Mouse (Mus musculus) heart, postnatal 36 days (tissue): ENCODE results near the gene Abhd6. TPM values are rescaled to one million over a fixed set of nuclear protein-coding genes. Genes with fewer than 3 reads are reported as not detected.

Source experiments
- DNase-seq, 2 experiments: peaks; one replicate each; pipeline ENCODE4 v3.0.0; 2021 to 2022
- intact Hi-C: fragments of 180-260 bp; cut with DNase I; formaldehyde crosslinking; loops from one replicate; pipeline ENCODE4 v1.15.1; 2025
- total RNA-seq, 2 experiments: library from RNA; stranded (reverse); gene quantifications; 2 replicates each; pipeline ENCODE4 v1.2.3; 2021

Gene Abhd6
- total RNA-seq, 2 experiments from 2014 or later = 10.4 to 10.7 TPM

DNA sequence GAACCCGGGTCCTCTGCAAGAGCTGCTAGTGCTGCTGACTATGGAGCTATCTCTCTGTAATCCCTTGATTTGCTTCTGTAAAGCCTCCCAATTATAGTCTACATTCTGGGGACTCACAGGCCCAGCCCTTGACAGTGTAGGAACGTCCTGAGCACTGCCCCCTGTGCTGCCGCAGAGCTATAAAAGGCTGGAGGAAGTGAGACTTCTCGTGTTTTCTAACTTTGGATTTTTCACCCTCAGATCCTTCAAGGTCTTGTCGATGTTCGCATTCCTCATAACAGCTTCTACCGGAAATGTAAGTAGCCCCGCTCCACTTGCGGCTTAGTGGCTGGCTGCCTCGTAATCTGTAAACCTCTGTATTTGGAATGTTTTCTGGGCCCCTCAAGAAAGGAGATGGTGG lies 46.6 kb downstream of the Abhd6 start:
- no peak for DNase-seq
- intact Hi-C loops = no loop called here

DNA sequence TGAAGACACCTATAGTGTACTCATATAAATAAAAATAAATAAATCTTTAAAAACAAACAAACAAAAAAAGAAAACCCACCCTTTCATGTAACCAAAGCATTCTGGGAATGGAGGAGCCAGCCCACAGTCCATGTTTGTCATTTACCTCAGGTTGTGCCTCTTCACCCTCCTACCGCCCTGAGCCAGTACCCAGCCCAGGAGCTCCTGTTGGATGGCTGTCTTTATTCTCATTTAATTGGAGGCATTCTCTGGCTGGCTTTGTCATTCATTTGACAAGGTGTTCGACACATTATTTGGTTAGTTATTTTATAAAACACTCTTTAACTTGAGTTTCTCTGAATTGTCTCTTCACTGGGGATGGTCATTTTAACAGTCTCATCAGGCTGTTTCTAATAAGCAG lies 49.2 kb downstream of the Abhd6 start:
- DNase-seq = no peak
- intact Hi-C loops = no loop called here

DNA sequence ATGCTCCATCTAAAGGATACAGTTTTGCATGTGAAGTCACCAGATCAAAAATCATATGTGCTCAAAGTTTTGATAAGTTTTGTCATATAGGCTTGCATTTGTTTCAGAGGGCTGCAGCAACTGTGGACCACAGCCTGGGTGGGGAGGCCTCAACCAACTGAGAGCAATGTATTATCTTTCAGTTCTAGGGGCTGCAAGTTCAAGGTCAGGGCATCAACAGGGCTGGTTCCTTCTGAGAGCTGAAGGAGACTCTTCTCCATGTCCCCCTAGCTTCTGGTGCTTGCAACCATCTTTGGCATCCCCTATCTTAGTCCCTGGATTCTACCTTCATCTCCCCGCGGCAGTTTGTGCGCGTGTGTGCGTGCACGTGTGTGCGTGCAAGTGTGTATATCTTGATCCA lies 50.0 kb downstream of the Abhd6 start:
- intact Hi-C loops = no loop called here
- no peak for DNase-seq

DNA sequence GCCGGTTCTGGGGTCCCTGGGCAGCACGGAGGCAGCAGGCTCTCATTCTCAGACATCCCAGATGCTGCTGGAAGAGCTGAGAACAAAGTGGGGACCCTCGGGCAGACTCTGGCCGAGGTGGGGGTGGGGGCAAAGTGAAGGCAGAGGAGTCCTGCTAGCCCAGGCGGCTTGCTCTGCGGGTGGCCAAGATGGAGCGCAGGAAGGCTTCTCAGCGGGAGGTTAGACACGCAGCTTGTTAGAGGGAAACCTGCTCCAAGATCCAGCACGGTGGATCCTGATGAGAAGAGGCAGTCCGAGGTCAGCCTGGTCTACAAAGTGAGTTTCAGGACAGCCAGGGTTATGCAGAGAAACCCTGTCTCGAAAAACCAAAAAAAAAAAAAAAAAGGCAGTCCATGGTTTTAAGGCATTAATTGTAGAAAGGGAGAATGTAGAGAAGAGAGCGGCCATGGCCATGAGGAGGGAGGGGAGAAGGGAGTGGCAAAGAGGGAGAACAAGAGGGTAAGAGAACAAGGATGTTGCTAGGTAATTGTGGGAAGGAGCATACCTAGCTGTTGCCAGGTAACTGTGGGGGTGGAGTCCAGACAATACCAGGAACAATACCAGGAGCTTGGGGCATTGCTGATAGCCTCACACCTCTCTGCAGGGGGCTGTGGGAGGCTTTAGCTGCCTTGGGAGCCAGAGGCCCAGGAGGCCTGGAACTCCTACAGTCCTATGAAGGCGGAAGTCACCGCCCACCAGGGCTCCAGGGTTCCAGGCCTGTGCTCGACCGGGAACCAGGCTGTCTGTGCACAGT lies 51.8 kb downstream of the Abhd6 start:
- intact Hi-C loops = no loop called here
- DNase-seq = no peak

DNA sequence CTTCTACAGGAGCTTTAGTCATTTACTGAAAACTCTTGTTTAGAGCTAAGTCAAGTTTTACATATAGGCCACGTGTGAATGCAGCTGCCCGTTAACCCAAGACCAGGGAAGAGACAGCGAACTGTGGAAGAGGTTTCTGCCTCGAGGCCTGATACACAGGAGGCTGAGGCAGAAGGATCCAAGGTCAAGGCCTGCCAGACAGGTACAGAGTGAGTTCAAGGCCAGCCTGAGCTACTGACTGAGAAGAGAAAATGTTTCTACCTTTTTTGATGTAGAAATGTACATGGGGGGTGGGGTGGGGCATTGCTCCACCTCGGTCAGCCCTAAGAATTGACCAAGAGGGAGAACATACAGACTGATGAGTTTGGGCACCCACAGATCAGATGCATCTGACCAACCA lies 53.4 kb downstream of the Abhd6 start:
- no peak for DNase-seq
- intact Hi-C loops = no loop called here

DNA sequence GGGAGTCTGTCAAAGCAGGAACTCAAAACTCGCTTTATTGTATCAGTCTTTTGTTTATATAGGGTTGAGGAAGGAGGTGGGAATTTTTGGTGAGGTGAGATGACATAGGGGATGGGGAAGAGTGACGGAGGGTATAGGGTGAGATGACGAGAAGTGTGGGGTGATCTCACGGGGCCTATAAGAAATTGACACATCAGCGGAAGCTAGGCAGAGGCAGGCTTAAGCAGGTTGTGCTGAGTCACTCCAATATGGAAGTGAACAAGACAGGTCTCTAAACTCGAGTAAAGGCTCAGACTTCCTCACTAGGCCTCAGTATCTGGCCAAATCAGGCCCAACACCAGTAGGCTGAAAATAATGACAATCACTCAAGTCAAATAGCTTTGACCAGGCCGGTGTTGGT lies 57.2 kb downstream of the Abhd6 start:
- intact Hi-C loops = no loop called here
- DNase-seq = no peak

DNA sequence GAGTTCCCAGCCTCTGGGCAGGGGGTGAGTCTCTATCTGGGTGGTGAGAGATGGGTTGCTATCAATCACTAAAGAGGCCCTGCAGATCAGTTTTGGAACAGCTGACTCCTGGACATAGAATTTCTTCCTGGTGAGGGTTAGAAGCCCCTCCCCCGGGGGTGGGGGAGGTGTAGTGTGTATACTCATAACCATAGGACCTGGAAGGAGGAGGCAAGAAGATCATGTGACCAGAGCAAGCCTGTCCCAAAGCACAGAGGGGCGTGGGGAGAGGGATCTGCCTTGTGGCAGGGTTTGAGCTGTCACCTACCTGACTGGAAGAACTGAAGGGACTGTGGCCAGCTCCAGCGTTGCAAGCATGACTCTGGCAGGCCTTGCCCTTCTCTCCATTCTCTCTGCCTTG lies 59.4 kb downstream of the Abhd6 start:
- intact Hi-C loops = no loop called here
- no peak for DNase-seq

DNA sequence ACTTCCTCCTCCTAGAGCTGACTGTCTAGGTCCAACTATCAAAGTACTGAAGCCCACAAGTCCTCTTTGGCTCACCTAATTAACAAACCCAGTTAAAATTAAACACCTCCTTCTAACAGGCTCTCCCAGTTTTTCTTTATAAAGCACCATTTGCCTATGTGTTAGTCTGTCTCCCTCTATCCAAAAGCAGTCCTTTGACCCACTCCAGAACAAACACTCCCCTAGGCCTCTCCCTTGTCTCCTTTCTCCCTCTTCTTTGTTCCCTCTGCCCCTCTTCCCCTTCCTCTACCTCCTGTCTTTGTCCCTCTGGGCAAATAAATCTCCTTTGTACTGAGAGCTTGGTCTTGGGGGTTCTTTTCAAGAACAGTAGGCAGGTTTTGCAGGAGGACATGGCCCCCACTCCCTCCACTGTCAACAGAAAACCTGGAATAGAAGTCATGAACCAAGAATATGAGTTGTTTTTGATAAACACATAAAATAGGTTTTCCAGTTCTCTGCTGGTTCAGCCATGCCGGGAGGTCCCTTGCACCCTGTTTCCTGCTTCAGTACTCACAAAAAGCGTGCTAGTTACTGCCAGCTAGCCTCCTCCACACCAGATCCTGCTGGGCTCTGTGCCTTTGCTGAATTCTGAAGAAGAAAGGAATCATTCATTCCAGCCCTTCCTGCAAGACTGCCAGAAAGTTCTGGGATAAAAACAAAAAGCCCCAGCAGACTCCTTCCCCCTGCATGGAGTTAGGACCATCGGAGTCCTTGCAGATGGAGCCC lies 60.0 kb downstream of the Abhd6 start:
- intact Hi-C loops = no loop called here
- no peak for DNase-seq

DNA sequence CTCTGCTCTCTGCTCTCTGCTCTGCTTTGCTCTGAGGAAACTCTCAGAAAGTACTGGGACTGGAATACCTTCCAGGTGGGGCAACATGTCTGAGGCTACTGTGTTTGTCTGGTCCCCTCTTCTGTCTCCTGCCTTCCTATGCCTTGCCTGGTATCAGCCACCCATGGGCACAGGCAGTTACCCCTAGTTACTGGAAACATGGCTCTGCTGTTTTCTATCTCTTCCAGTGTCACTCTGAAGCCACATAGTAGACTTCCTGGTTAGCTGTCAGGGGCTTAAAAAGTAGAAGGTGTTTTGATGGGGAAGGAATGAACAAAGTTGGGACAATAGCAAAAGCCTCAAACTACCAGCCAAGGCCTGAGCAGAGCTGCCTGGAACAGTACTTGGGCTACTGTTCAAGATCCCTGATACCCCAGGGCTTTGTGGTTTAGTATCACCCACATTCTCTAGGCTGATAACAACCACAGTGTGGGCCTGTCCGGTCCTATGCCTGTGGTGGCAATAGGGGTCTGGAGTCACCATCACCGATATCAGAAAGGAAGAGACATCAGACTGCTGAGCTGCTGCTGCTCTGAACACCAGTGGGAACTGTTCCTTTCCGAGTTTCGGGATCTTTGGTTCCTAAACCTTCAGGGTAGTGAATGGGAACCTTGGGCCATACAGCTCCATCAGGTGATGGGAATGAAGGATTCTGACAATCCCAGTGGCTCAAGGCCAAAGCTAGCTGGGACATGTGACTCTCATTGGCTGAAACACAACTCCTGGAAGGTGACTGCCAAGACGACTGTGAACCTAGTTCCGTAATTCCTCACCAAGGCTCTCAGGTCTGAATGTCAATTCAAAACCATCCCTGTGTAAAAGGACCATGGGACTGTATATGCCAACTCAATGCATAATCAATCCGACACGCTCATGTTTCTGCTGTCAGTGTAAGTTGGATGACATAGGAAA lies 61.4 kb downstream of the Abhd6 start:
- intact Hi-C loops = no loop called here
- no peak for DNase-seq

DNA sequence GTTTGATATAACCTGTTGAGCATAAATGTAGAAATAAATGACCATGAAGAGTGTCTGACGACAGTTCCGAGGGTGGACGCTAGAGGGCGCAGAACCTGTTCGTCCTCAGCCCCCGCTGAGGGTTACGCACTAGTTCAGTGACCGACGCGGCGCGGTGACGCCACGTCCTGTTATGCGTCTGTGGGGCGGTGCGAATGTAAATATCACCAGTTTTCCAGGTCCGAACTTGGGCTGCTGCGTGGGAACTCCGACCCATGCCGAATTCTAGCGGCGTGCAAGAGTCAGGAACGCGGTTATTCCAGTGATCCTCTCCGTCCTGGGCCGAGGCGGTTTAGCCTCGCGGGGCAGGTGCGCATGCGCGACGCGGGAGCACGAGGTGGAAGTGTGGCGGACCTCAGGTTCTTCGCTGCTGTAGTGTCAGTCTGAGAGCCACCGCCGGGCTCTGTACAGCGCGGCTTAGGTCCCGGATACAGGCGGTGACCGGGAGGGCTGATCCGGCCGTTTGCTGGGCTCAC lies 77.5 kb downstream of the Abhd6 start, which contains the start of gene Rpp14:
Gene Rpp14, plus strand, starts transcription at position 203 of the 515 bp plus-strand sequence.
- intact Hi-C loops = loop anchor here (2.0 kb wide), 1 partner anchor 17 kb away; no protein-coding TSS in a partner anchor
- peak; percentile 97 to 98 for DNase-seq

DNA sequence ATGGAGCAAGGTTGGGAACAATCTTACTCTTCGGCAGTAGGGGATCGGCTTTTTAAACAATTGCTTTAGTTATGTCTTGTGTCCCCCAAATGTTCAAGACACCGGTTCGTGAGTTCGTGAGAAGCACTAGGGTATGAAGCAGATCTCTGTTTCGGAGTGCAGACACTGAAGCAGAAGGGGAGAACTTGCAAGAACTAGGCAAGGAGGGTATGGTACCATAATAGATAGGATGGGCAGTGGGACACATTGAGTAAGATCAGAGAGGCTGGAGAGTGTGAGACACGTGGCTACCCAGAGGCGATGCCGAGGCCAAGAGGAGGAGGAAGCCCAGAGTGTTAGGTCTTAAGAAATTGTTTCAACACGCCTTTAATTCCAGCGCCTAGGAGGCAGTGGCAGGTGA lies 78.0 kb downstream of the Abhd6 start:
- intact Hi-C loops = loop anchor here (2.0 kb wide), 1 partner anchor 16 kb away; no protein-coding TSS in a partner anchor
- DNase-seq = peak in 1 of 2 experiments; percentile 19

DNA sequence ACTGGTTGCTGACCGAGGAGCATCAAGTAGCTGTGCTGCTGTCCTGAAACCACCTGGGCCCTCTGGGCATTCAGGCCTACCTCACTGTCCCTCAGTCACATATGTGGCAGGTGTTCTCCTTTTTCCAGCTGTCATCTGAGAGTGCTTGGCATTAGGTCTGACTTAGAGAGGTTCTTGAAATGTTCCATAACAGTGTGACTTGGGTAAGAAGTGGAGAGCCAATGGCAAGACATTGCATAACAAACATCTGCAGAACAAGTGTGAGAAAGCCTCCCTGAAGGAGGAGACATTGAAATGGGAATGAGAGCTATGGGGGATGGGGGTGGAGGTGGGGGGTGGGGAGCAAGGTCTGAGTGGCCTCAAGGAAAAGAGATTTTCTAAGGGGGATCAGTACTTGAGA lies 80.2 kb downstream of the Abhd6 start:
- intact Hi-C loops = no loop called here
- DNase-seq = no peak

DNA sequence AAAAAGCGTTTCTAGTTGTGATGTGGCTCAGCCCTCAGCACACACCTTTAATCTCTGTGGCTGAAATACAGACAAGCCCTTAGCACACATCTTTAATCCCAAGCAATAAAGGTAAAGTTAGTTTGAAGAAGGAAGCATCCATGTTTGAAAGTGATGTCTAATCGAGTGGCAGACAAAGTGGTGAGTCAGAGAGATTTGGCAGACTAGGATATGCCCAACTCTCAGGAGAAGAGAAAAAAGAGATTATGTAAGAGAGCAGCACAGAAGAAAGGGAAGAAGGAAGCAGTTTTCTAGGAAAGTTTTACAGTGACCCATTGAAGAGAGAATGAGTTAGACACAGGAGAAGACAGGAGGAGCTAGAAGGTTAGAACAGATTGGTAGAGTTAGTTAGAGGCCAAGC lies 86.3 kb downstream of the Abhd6 start:
- intact Hi-C loops = no loop called here
- DNase-seq = no peak

DNA sequence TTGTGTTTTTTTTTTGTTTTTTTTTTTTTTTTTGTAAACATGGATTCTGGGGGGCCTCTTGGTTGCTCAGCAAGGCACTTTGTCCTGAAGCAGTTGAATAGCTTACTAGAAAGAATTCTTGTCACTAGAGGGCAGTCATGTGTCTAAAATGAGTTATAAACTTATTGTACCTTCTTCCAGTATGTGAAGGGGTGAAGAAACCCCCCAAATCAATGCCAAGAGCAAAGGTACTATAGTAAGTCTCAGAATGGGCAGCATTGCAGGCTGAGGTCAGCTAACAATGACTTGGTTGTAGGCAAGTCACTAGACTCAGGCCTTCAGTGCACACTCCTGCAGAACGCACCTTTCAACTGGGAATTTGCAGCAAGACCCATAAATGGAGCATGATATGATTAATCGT lies 89.9 kb downstream of the Abhd6 start:
- intact Hi-C loops = loop anchor here (1.0 to 5.0 kb wide), 5 partner anchors 65 to 256 kb away; no protein-coding TSS in a partner anchor
- no peak for DNase-seq

DNA sequence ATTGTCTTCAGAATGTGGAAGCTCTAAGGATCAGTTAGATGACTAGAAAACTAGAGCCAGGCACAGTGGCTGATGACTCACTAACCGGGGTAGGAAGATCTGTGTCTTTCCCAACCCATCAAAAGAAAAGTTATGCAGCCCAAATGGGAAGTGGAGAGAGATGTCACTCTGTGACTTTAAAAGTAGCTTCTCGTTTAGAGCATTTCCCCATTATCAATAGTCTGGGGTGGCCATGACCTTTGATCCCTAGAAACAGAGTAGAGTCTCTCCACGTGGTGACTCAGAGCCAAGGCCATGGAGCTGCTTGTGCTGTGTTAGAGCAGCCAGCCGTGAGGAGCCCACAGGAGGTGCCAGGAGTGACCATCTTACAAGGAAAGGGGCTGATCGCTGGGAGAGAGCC lies 90.7 kb downstream of the Abhd6 start:
- intact Hi-C loops = loop anchor here (2.0 to 5.0 kb wide), 4 partner anchors 124 to 255 kb away; no protein-coding TSS in a partner anchor
- no peak for DNase-seq

DNA sequence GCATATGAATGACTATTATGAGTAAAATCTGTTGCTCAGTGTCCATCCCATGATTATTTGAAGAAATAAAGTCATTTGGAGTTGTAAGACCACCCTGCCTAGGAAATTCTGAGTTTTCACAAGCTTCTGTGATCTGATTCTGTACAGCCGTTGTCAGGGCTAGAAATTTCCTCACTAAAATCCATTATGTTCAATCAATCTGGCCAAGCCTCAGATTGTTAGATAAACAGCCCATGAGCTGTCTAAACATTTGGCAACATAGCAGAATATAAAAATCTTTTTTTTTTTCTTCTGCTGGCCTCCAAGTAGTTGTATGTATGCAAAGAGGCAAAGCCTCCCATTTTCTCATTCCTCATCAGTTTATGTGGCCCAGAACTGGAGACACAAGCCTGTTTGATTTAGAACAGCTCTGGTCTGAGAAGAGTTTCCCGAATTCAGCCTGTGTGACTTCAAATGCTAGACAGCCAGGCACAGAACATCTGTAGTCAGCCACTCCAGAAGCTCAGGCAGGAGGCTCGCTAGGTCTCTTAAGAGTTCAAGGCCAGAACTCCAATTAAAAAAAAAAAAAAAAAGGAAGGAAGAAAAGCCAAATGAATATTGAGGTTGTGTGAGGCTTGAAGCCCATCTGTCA lies 92.3 kb downstream of the Abhd6 start:
- intact Hi-C loops = loop anchor here (5.0 kb wide), 3 partner anchors 42 to 207 kb away; no protein-coding TSS in a partner anchor
- no peak for DNase-seq

DNA sequence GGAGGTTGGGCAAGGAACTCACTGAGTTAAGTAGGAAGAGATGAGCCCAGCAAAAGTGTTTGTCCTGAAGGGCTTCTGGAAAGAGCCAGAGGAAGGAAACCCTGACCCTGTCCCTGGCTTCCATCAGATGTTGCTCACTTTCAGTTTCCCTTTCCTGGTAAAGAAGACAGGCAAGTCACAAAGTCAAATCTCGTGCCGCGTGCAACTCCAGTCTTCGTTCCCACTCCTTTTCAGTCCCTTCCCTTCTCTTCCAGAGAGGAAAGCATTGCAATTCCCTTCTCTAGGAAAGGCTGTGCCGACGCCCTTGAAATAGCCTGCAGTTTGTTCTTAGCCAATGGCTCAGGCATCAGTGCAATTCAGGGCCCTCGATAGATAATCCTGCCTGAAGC lies 92.9 kb downstream of the Abhd6 start:
- intact Hi-C loops = loop anchor here (5.0 kb wide), 1 partner anchor 42 kb away; no protein-coding TSS in a partner anchor
- DNase-seq = peak; percentile 52 to 53

DNA sequence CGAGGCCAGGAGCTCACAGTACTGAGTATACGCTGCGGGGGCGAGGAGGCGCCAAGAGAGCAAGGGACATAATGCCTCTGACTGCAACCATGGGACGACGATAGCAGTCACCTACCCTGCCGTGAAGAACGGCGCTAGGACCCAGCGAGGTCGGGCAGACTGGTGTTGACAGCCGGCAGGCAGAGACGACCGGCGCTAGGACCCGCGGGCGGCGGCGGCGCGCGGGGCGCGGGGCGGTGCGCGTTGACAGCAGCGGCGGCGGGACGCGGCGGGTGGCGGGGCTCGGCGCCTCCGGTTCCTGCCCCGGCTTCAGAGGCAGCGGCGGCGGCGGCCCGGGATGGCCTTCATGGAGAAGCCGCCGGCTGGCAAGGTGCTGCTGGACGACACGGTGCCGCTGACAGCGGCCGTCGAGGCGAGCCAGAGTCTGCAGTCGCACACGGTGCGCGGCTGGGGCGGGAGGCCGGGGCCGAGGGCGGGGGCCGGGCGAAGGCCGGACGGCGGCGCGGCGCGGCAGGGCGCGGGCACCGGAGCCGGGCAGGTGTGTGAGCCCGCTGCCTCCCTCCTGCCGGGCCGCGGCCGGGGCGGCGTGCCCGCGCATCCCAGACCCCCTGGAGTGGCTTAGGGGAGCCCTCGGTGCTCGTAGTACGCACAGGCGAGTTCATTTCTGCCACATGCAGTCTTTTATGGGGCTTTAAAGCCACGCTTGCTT lies 95.4 kb downstream of the Abhd6 start, which contains the start of gene Pxk:
Gene Pxk, plus strand, starts transcription at position 234 of the 709 bp plus-strand sequence.
- intact Hi-C loops = loop anchor here (2.0 to 5.0 kb wide), 3 partner anchors 17 to 75 kb away; partner anchors contain the start of genes Pdhb and Rpp14
- peak; percentile 94 to 96 for DNase-seq

DNA sequence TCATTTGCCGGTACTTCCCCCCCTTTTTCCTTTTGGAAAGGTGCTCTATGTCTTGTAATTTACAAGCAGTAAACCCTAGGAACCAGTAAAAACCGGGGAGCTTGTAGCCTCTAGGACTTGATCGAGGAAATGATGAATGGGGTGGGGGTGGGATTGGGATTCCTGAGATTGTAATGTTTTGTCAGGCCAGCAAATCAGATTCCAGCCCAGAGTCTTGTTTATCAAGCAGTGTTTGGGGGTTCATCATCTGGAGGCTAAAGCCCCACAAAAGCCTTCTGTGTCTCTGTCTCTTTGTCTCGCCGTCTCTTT lies 95.9 kb downstream of the Abhd6 start:
- DNase-seq = no peak
- intact Hi-C loops = loop anchor here (2.0 to 5.0 kb wide), 2 partner anchors 39 to 74 kb away; partner anchors contain the start of gene Pdhb
